Mouse (Mus musculus): Measurements from ENCODE around the gene Dlg5. TPM values are rescaled to one million over a fixed set of nuclear protein-coding genes. Genes with fewer than 3 reads are reported as not detected.

Gene Dlg5
- polyA plus RNA-seq, 1 experiment from 2014 or later = 11.3 TPM

- Histone ChIP-seq H3K27ac (replicated peaks) (peak overlapping the region; percentile 63; the same call in 1 of the 2 replicates), H3K36me3 (0 out of 2 replicates have a peak, but pooled peaks cover 3% of the 10 kb centered on the region), H3K27me3 (ENCODE audit: low read depth, poor library complexity, severe bottlenecking) (no peaks in the 10 kb centered on the region), H3K4me3 (no peak overlapping the region), H3K4me1 (peaks cover 40% of the 10 kb centered on the region), H3K9me3 (replicated peaks) (no peaks in the 10 kb centered on the region)
- WGBS = 36% methylated on average over 6 of the region's 6 CpGs
- DNase-seq (ENCODE audit: low spot score) = no peak
These were observed 40.3 kb downstream of the Dlg5 start for GRCm38 (mm10) chr14:24205281-24205871.

GRCm38 (mm10) chr14:24203210-24203609 is 42.5 kb downstream of the Dlg5 start:
- Histone ChIP-seq H3K4me1 (peaks cover 40% of the 10 kb centered on the region), H3K27me3 (ENCODE audit: low read depth, poor library complexity, severe bottlenecking) (no peaks in the 10 kb centered on the region), H3K9me3 (replicated peaks) (no peaks in the 10 kb centered on the region), H3K36me3 (0 out of 2 replicates have a peak, but pooled peaks cover 3% of the 10 kb centered on the region), H3K27ac (replicated peaks) (no peak overlapping the region), H3K4me3 (no peak overlapping the region)
- 93% methylated on average over 8 of the region's 8 CpGs for WGBS
- no peak for DNase-seq (ENCODE audit: low spot score)

GRCm38 (mm10) chr14:24200771-24201170 is 44.9 kb downstream of the Dlg5 start:
- 93% methylated on average over 2 of the region's 2 CpGs for WGBS
- no peak for DNase-seq (ENCODE audit: low spot score)
- peaks cover 21% of the 10 kb centered on the region for H3K4me1 ChIP-seq

GRCm38 (mm10) chr14:24199732-24200131 is 46.0 kb downstream of the Dlg5 start:
- no peak overlapping the region for H3K4me3 ChIP-seq
- WGBS = 90% methylated on average over 6 of the region's 6 CpGs
- peaks cover 11% of the 10 kb centered on the region for H3K4me1 ChIP-seq
- H3K27me3 ChIP-seq (ENCODE audit: low read depth, poor library complexity, severe bottlenecking) = no peaks in the 10 kb centered on the region
- H3K36me3 ChIP-seq = 0 out of 2 replicates have a peak, but pooled peaks cover 3% of the 10 kb centered on the region
- H3K27ac ChIP-seq (replicated peaks) = no peak overlapping the region
- DNase-seq (ENCODE audit: low spot score) = no peak
- no peaks in the 10 kb centered on the region for H3K9me3 ChIP-seq (replicated peaks)

More at GRCm38 (mm10) chr14:24200771-24201170, 44.9 kb downstream of the Dlg5 start:
- Histone ChIP-seq H3K27me3 (ENCODE audit: low read depth, poor library complexity, severe bottlenecking) (no peaks in the 10 kb centered on the region), H3K36me3 (0 out of 2 replicates have a peak, but pooled peaks cover 3% of the 10 kb centered on the region), H3K27ac (replicated peaks) (no peak overlapping the region), H3K9me3 (replicated peaks) (no peaks in the 10 kb centered on the region), H3K4me3 (no peak overlapping the region)

GRCm38 (mm10) chr14:24197865-24198264 is 47.9 kb downstream of the Dlg5 start:
- 0 out of 2 replicates have a peak, but pooled peaks cover 4% of the 10 kb centered on the region for H3K36me3 ChIP-seq
- H3K27ac ChIP-seq (replicated peaks) = no peak overlapping the region
- no peak overlapping the region for H3K4me3 ChIP-seq
- WGBS = 80% methylated on average over 5 of the region's 5 CpGs
- H3K4me1 ChIP-seq = no peaks in the 10 kb centered on the region
- no peaks in the 10 kb centered on the region for H3K9me3 ChIP-seq (replicated peaks)
- H3K27me3 ChIP-seq (ENCODE audit: low read depth, poor library complexity, severe bottlenecking) = no peaks in the 10 kb centered on the region
- DNase-seq (ENCODE audit: low spot score) = no peak

- Histone ChIP-seq H3K4me1 (no peaks in the 10 kb centered on the region), H3K9me3 (replicated peaks) (no peaks in the 10 kb centered on the region), H3K27ac (replicated peaks) (no peak overlapping the region), H3K27me3 (ENCODE audit: low read depth, poor library complexity, severe bottlenecking) (no peaks in the 10 kb centered on the region), H3K4me3 (no peak overlapping the region), H3K36me3 (peaks cover 8% of the 10 kb centered on the region; the same call in 1 of the 2 replicates)
- DNase-seq (ENCODE audit: low spot score) = no peak
- WGBS = 84% methylated on average over 6 of the region's 6 CpGs
These were observed 48.8 kb downstream of the Dlg5 start for GRCm38 (mm10) chr14:24196947-24197346.

GRCm38 (mm10) chr14:24190131-24190530 is 55.6 kb downstream of the Dlg5 start:
- no peak for DNase-seq (ENCODE audit: low spot score)
- no peaks in the 10 kb centered on the region for H3K9me3 ChIP-seq (replicated peaks)

GRCm38 (mm10) chr14:24189598-24189997 is 56.1 kb downstream of the Dlg5 start:
- Histone ChIP-seq H3K27me3 (ENCODE audit: low read depth, poor library complexity, severe bottlenecking) (no peaks in the 10 kb centered on the region), H3K4me3 (no peak overlapping the region), H3K4me1 (peaks cover 17% of the 10 kb centered on the region), H3K9me3 (replicated peaks) (no peaks in the 10 kb centered on the region), H3K27ac (replicated peaks) (no peak overlapping the region), H3K36me3 (peaks cover 16% of the 10 kb centered on the region)
- 89% methylated on average over 7 of the region's 7 CpGs for WGBS
- no peak for DNase-seq (ENCODE audit: low spot score)

More at GRCm38 (mm10) chr14:24190131-24190530, 55.6 kb downstream of the Dlg5 start:
- Histone ChIP-seq H3K4me1 (peaks cover 15% of the 10 kb centered on the region), H3K36me3 (peaks cover 16% of the 10 kb centered on the region), H3K27ac (replicated peaks) (no peak overlapping the region), H3K27me3 (ENCODE audit: low read depth, poor library complexity, severe bottlenecking) (no peaks in the 10 kb centered on the region), H3K4me3 (no peak overlapping the region)
- 95% methylated on average over 13 of the region's 13 CpGs for WGBS

- H3K36me3 ChIP-seq = peaks cover 9% of the 10 kb centered on the region
- no peak for DNase-seq (ENCODE audit: low spot score)
- H3K27ac ChIP-seq (replicated peaks) = peak overlapping the region; percentile 60
- WGBS = 41% methylated on average over 4 of the region's 4 CpGs
- H3K4me1 ChIP-seq = peaks cover 19% of the 10 kb centered on the region
- no peaks in the 10 kb centered on the region for H3K9me3 ChIP-seq (replicated peaks)
- H3K4me3 ChIP-seq = no peak overlapping the region
- no peaks in the 10 kb centered on the region for H3K27me3 ChIP-seq (ENCODE audit: low read depth, poor library complexity, severe bottlenecking)
These were observed 60.2 kb downstream of the Dlg5 start for GRCm38 (mm10) chr14:24185514-24185913.

GRCm38 (mm10) chr14:24182955-24183354 is 62.8 kb downstream of the Dlg5 start:
- WGBS = 89% methylated on average over 3 of the region's 3 CpGs
- H3K9me3 ChIP-seq (replicated peaks) = no peaks in the 10 kb centered on the region
- peaks cover 20% of the 10 kb centered on the region for H3K4me1 ChIP-seq
- no peak for DNase-seq (ENCODE audit: low spot score)
- H3K27ac ChIP-seq (replicated peaks) = no peak overlapping the region
- H3K27me3 ChIP-seq (ENCODE audit: low read depth, poor library complexity, severe bottlenecking) = no peaks in the 10 kb centered on the region
- H3K36me3 ChIP-seq = no peaks in the 10 kb centered on the region
- no peak overlapping the region for H3K4me3 ChIP-seq

GRCm38 (mm10) chr14:24181811-24182506 is 63.8 kb downstream of the Dlg5 start:
- 32% methylated on average over 10 of the region's 10 CpGs for WGBS
- Histone ChIP-seq H3K4me3 (no peak overlapping the region), H3K27me3 (ENCODE audit: low read depth, poor library complexity, severe bottlenecking) (no peaks in the 10 kb centered on the region), H3K4me1 (peaks cover 30% of the 10 kb centered on the region), H3K9me3 (replicated peaks) (no peaks in the 10 kb centered on the region), H3K36me3 (peaks cover 6% of the 10 kb centered on the region; the same call in 1 of the 2 replicates), H3K27ac (replicated peaks) (0 out of 2 replicates have a peak overlapping the region, but pooled peaks have one; percentile 17)
- DNase-seq (ENCODE audit: low spot score) = peak; percentile 73

GRCm38 (mm10) chr14:24179466-24179991 is 66.2 kb downstream of the Dlg5 start:
- peaks cover 22% of the 10 kb centered on the region for H3K4me1 ChIP-seq
- 82% methylated on average over 6 of the region's 6 CpGs for WGBS
- H3K4me3 ChIP-seq = no peak overlapping the region
- H3K9me3 ChIP-seq (replicated peaks) = no peaks in the 10 kb centered on the region
- H3K36me3 ChIP-seq = peaks cover 27% of the 10 kb centered on the region
- no peak for DNase-seq (ENCODE audit: low spot score)
- no peaks in the 10 kb centered on the region for H3K27me3 ChIP-seq (ENCODE audit: low read depth, poor library complexity, severe bottlenecking)
- no peak overlapping the region for H3K27ac ChIP-seq (replicated peaks)

- no peak overlapping the region for H3K4me3 ChIP-seq
- H3K36me3 ChIP-seq = peaks cover 44% of the 10 kb centered on the region
- no peak for DNase-seq (ENCODE audit: low spot score)
- no peaks in the 10 kb centered on the region for H3K9me3 ChIP-seq (replicated peaks)
- H3K4me1 ChIP-seq = peaks cover 27% of the 10 kb centered on the region
- no peak overlapping the region for H3K27ac ChIP-seq (replicated peaks)
- no peaks in the 10 kb centered on the region for H3K27me3 ChIP-seq (ENCODE audit: low read depth, poor library complexity, severe bottlenecking)
- 65% methylated on average over 10 of the region's 10 CpGs for WGBS
These were observed 69.1 kb downstream of the Dlg5 start for GRCm38 (mm10) chr14:24176609-24177008.
